Mouse (Mus musculus) forebrain, embryonic 11.5 days (tissue): ENCODE data around the gene Olfr787. TPM values are rescaled to one million over a fixed set of nuclear protein-coding genes. Genes with fewer than 3 reads are reported as not detected.

ENCODE experiments used
- ATAC-seq: fragments of 200-750 bp; cut with Nextera tagmentation; replicated peaks from 2 replicates; pipeline ENCODE4 v1.8.0; 2017; ENCODE audit warnings: moderate TSS enrichment; ENCODE audit not compliant: low FRiP score
- DNase-seq: peaks from one replicate; pipeline ENCODE4 v3.0.0-alpha.2; 2017; ENCODE audit warnings: low spot score
- H3K27ac ChIP-seq: fragments of 300-500 bp; sonication (generic); 2 replicates; pipeline ENCODE4 v1.5.1; 2014; ENCODE audit warnings: low read depth, low read length
- H3K27me3 ChIP-seq: fragments of 300-500 bp; sonication (generic); 2 replicates; pipeline ENCODE4 v1.6.1; 2014; ENCODE audit warnings: mild to moderate bottlenecking, low read length, mixed read lengths; ENCODE audit not compliant: control insufficient read depth, insufficient read depth
- H3K36me3 ChIP-seq: fragments of 300-500 bp; sonication (generic); 2 replicates; pipeline ENCODE4 v1.6.1; 2014; ENCODE audit warnings: mild to moderate bottlenecking, low read length, moderate library complexity, mixed read lengths; ENCODE audit not compliant: control insufficient read depth, insufficient read depth
- H3K4me1 ChIP-seq: fragments of 300-500 bp; sonication (generic); replicated peaks from 2 replicates; pipeline ENCODE4 v1.6.1; 2014; ENCODE audit warnings: low read length, mixed read lengths; ENCODE audit not compliant: control insufficient read depth, insufficient read depth
- H3K4me2 ChIP-seq: fragments of 300-500 bp; sonication (generic); 2 replicates; pipeline ENCODE4 v1.6.1; 2014; ENCODE audit warnings: low read depth, mild to moderate bottlenecking, low read length, moderate library complexity, mixed read lengths; ENCODE audit not compliant: severe bottlenecking
- H3K4me3 ChIP-seq: fragments of 300-500 bp; sonication (generic); 2 replicates; pipeline ENCODE4 v1.5.1; 2014; ENCODE audit warnings: low read depth, low read length
- H3K9ac ChIP-seq: fragments of 300-500 bp; sonication (generic); 2 replicates; pipeline ENCODE4 v1.6.1; 2014; ENCODE audit warnings: low read length
- H3K9me3 ChIP-seq: fragments of 300-500 bp; sonication (generic); 2 replicates; pipeline ENCODE4 v1.6.1; 2016; ENCODE audit warnings: low read length, mixed read lengths; ENCODE audit not compliant: control insufficient read depth
- WGBS: fragments of 180-500 bp; shearing (Covaris S2); extraction: QIAGEN DNeasy Blood & Tissue Kit; methylation state at CpG from one replicate; pipeline ENCODE4 v1.1.7; 2014; 5-methylcytosine and 5-hydroxymethylcytosine counted together
- polyA plus RNA-seq: library from polyadenylated mRNA; unstranded; fragments of >200 nt; fragmentation: Nextera tagmentation; extraction: Ambion mirVana; gene quantifications from 2 replicates; pipeline ENCODE4 v1.2.1, GENCODE M21; 2014

The Olfr787 gene
- polyA plus RNA-seq: not detected in 2 replicates

- no peaks in the 10 kb centered on the region for H3K27me3 ChIP-seq
- ATAC-seq: no peak
- no peak within 1 kb of the TSS for H3K4me2 ChIP-seq
- H3K9ac ChIP-seq: no peak within 1 kb of the TSS
- no peaks in the 10 kb centered on the region for H3K9me3 ChIP-seq
- H3K27ac ChIP-seq: no peak within 1 kb of the TSS
- H3K4me3 ChIP-seq: no peak within 1 kb of the TSS
- no peaks in the 10 kb centered on the region for H3K4me1 ChIP-seq
- no peak for DNase-seq
- no peaks in the 10 kb centered on the region for H3K36me3 ChIP-seq
- WGBS: 81% methylated on average over 3 of the region's 3 CpGs
Observed at GRCm38 (mm10) chr10:129461562-129461961, at the start of gene Olfr787. Gene Olfr787 (plus strand): TSS chr10:129461862.

GRCm38 (mm10) chr10:129427006-129427405, 34.7 kb upstream of the Olfr787 start, which contains the start of gene Olfr786:
Gene Olfr786 (plus strand): TSS chr10:129427306.
- Histone ChIP-seq H3K27ac (no peak within 1 kb of the TSS), H3K4me1 (no peaks in the 10 kb centered on the region), H3K9me3 (no peaks in the 10 kb centered on the region), H3K9ac (no peak within 1 kb of the TSS), H3K36me3 (no peaks in the 10 kb centered on the region), H3K4me2 (no peak within 1 kb of the TSS), H3K4me3 (no peak within 1 kb of the TSS), H3K27me3 (no peaks in the 10 kb centered on the region)
- no peak for DNase-seq
- ATAC-seq: no peak

- Histone ChIP-seq H3K27me3 (no peaks in the 10 kb centered on the region), H3K9me3 (no peaks in the 10 kb centered on the region), H3K27ac (no peak within 1 kb of the TSS), H3K4me2 (no peak within 1 kb of the TSS), H3K36me3 (no peaks in the 10 kb centered on the region), H3K4me3 (no peak within 1 kb of the TSS), H3K9ac (no peak within 1 kb of the TSS), H3K4me1 (no peaks in the 10 kb centered on the region)
- ATAC-seq: no peak
- DNase-seq: no peak
Observed at GRCm38 (mm10) chr10:129470698-129471097, 9.0 kb downstream of the Olfr787 start, which contains the start of gene Olfr788. Gene Olfr788 (plus strand): TSS chr10:129470998.

- ATAC-seq (no peak), DNase-seq (no peak)
- Histone ChIP-seq H3K9me3 (no peaks in the 10 kb centered on the region), H3K4me2 (no peak overlapping the region), H3K27me3 (no peaks in the 10 kb centered on the region), H3K27ac (no peak overlapping the region), H3K4me1 (no peaks in the 10 kb centered on the region), H3K4me3 (no peak overlapping the region), H3K36me3 (no peaks in the 10 kb centered on the region), H3K9ac (no peak overlapping the region)
- 51% methylated on average over 2 of the region's 2 CpGs for WGBS
Observed at GRCm38 (mm10) chr10:129473256-129473655, 11.6 kb downstream of the Olfr787 start.

- ATAC-seq (no peak; the same call in 1 of the 2 replicates), DNase-seq (no peak)
- H3K4me1 ChIP-seq: no peaks in the 10 kb centered on the region
- H3K9ac ChIP-seq: no peak overlapping the region
- H3K27ac ChIP-seq: no peak overlapping the region
- no peaks in the 10 kb centered on the region for H3K9me3 ChIP-seq
- H3K27me3 ChIP-seq: no peaks in the 10 kb centered on the region
- H3K4me3 ChIP-seq: no peak overlapping the region
- no peak overlapping the region for H3K4me2 ChIP-seq
- H3K36me3 ChIP-seq: no peaks in the 10 kb centered on the region
Observed at GRCm38 (mm10) chr10:129473723-129474122, 12.1 kb downstream of the Olfr787 start.

- no peak within 1 kb of the TSS for H3K9ac ChIP-seq
- H3K36me3 ChIP-seq: no peaks in the 10 kb centered on the region
- H3K4me2 ChIP-seq: no peak within 1 kb of the TSS
- H3K9me3 ChIP-seq: no peaks in the 10 kb centered on the region
- no peak for ATAC-seq
- 53% methylated on average over 2 of the region's 2 CpGs for WGBS
- H3K4me3 ChIP-seq: no peak within 1 kb of the TSS
- no peak for DNase-seq
- H3K27me3 ChIP-seq: no peaks in the 10 kb centered on the region
- H3K4me1 ChIP-seq: no peaks in the 10 kb centered on the region
- H3K27ac ChIP-seq: no peak within 1 kb of the TSS
Observed at GRCm38 (mm10) chr10:129484452-129484851, 22.8 kb downstream of the Olfr787 start, which contains the start of gene Olfr789. Gene Olfr789 (plus strand): TSS chr10:129484752.

- WGBS: 80% methylated on average over 2 of the region's 2 CpGs
- no peak overlapping the region for H3K4me2 ChIP-seq
- no peaks in the 10 kb centered on the region for H3K36me3 ChIP-seq
- no peaks in the 10 kb centered on the region for H3K4me1 ChIP-seq
- no peak overlapping the region for H3K9ac ChIP-seq
- no peak overlapping the region for H3K27ac ChIP-seq
- H3K27me3 ChIP-seq: no peaks in the 10 kb centered on the region
- DNase-seq (no peak), ATAC-seq (no peak)
- no peaks in the 10 kb centered on the region for H3K9me3 ChIP-seq
- no peak overlapping the region for H3K4me3 ChIP-seq
Observed at GRCm38 (mm10) chr10:129490101-129490500, 28.4 kb downstream of the Olfr787 start.

GRCm38 (mm10) chr10:129498192-129498591, 36.5 kb downstream of the Olfr787 start, which contains the start of gene Olfr790:
Gene Olfr790 (plus strand): TSS chr10:129498492.
- no peak within 1 kb of the TSS for H3K4me3 ChIP-seq
- no peaks in the 10 kb centered on the region for H3K9me3 ChIP-seq
- no peak for ATAC-seq
- no peak within 1 kb of the TSS for H3K9ac ChIP-seq
- no peak within 1 kb of the TSS for H3K4me2 ChIP-seq
- no peak for DNase-seq
- no peak within 1 kb of the TSS for H3K27ac ChIP-seq
- no peaks in the 10 kb centered on the region for H3K36me3 ChIP-seq
- H3K4me1 ChIP-seq: no peaks in the 10 kb centered on the region
- no peaks in the 10 kb centered on the region for H3K27me3 ChIP-seq
